Mouse (Mus musculus) heart, postnatal 0 days (tissue): ENCODE data around the gene Otx1.

ENCODE experiments used
- CTCF ChIP-seq: IDR thresholded peaks from 2 replicates; pipeline ENCODE4 v1.5.1; 2016; ENCODE audit warnings: antibody characterized with exemption, control low read depth, low read depth
- EP300 ChIP-seq: IDR thresholded peaks from 2 replicates; pipeline ENCODE4 v1.6.1; 2016; ENCODE audit warnings: antibody characterized with exemption, low read depth

DNA sequence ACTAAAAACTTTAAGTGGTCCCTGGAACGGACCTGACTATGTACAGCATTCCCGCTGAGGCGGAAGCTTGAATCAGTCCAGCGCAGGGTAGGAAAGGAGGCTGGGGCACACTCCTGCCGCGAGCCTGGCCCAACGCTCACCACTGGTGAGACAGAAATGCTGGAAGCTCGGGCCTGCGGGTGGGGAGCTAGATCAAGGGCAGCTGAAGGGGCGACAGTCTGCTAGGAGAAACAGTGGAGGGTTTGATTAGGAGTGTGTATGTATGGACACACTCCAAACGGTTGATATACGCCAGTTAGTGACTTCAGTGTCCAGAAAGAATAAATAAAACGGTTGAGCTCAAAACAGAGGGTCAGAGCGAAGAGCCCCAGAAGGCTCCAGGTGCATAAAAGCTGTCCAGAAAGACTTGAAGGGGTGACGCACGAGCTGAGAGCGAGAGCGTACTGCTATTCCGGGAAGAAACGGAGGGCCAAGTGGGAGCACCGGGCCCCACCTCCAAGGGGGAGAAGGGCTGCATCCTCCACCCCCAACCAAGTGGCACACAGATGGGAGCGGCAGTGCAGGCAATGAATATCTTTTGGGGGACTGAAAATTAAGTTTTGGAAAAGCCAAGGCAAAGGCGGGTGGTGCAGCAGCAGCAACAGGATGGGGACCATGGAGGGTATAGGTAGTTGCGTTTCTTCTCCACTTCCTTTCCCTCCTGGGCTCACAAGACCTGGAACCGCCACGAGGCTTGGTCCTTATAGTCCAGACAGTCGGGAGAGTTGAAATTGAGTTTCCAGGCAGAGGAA, 7.0 kb downstream of the Otx1 start:
- TF ChIP-seq EP300 (no peak), CTCF (no peak)
